Mouse (Mus musculus): Measurements from ENCODE around the gene Copa.
A peak's percentile ranks its signal among the peaks of the same experiment; 100 is the strongest.

Copa gene

GRCm38 (mm10) chr1:172093522-172093921, 11.2 kb downstream of the Copa start:
- no peak for DNase-seq (ENCODE audit: low spot score)

GRCm38 (mm10) chr1:172094295-172094694, 12.0 kb downstream of the Copa start:
- no peak for DNase-seq (ENCODE audit: low spot score)

- DNase-seq (ENCODE audit: low spot score), result no peak
Observed at GRCm38 (mm10) chr1:172095202-172095601, 12.9 kb downstream of the Copa start.

GRCm38 (mm10) chr1:172099325-172100033, 17.1 kb downstream of the Copa start:
- DNase-seq (ENCODE audit: low spot score), result no peak

- no peak for DNase-seq (ENCODE audit: low spot score)
Observed at GRCm38 (mm10) chr1:172103619-172104018, 21.3 kb downstream of the Copa start.

GRCm38 (mm10) chr1:172105101-172105500, 22.8 kb downstream of the Copa start:
- DNase-seq (ENCODE audit: low spot score), result no peak

- DNase-seq (ENCODE audit: low spot score), result no peak
Observed at GRCm38 (mm10) chr1:172107777-172108477, 25.6 kb downstream of the Copa start.

- no peak for DNase-seq (ENCODE audit: low spot score)
Observed at GRCm38 (mm10) chr1:172116948-172117347, 34.6 kb downstream of the Copa start.

GRCm38 (mm10) chr1:172119100-172119499, 36.8 kb downstream of the Copa start:
- DNase-seq (ENCODE audit: low spot score), result no peak

- no peak for DNase-seq (ENCODE audit: low spot score)
Observed at GRCm38 (mm10) chr1:172119720-172120119, 37.4 kb downstream of the Copa start.

- DNase-seq (ENCODE audit: low spot score), result no peak
Observed at GRCm38 (mm10) chr1:172122671-172123070, 40.3 kb downstream of the Copa start.

GRCm38 (mm10) chr1:172124572-172124971, 42.2 kb downstream of the Copa start:
- no peak for DNase-seq (ENCODE audit: low spot score)

GRCm38 (mm10) chr1:172126376-172127347, 44.3 kb downstream of the Copa start, which contains the start of gene Pex19:
TSS of gene Pex19 (plus strand) at chr1:172126755.
- peak; percentile 87 for DNase-seq (ENCODE audit: low spot score)

- no peak for DNase-seq (ENCODE audit: low spot score)
Observed at GRCm38 (mm10) chr1:172127487-172127886, 45.2 kb downstream of the Copa start.

- DNase-seq (ENCODE audit: low spot score), result peak; percentile 51
Observed at GRCm38 (mm10) chr1:172128563-172128962, 46.2 kb downstream of the Copa start.

GRCm38 (mm10) chr1:172129108-172129507, 46.8 kb downstream of the Copa start:
- DNase-seq (ENCODE audit: low spot score), result no peak

- DNase-seq (ENCODE audit: low spot score), result no peak
Observed at GRCm38 (mm10) chr1:172129780-172130179, 47.5 kb downstream of the Copa start.

- DNase-seq (ENCODE audit: low spot score), result no peak
Observed at GRCm38 (mm10) chr1:172132319-172132718, 50.0 kb downstream of the Copa start.

- DNase-seq (ENCODE audit: low spot score), result no peak
Observed at GRCm38 (mm10) chr1:172133535-172133934, 51.2 kb downstream of the Copa start.

- no peak for DNase-seq (ENCODE audit: low spot score)
Observed at GRCm38 (mm10) chr1:172134072-172134471, 51.7 kb downstream of the Copa start.

GRCm38 (mm10) chr1:172140160-172140559, 57.8 kb downstream of the Copa start:
- DNase-seq (ENCODE audit: low spot score), result no peak

GRCm38 (mm10) chr1:172140825-172141224, 58.5 kb downstream of the Copa start:
- DNase-seq (ENCODE audit: low spot score), result no peak

All from testis, postnatal 14 days (tissue).